In genomic region chr6:124662477-124663423, GRCm38 (mm10) we compare ENCODE assay signal across 8 mouse cellular contexts. TPM values are rescaled to one million over a fixed set of nuclear protein-coding genes. Genes with fewer than 3 reads are reported as not detected.
A peak's percentile ranks its signal among the peaks of the same experiment; 100 is the strongest.
DNase-seq lines count a peak whose midpoint lies in the region; ATAC-seq lines count a peak whose summit lies in the region.

Gene Lpcat3 (plus strand): TSS chr6:124663027.

- peaks cover 8% of the 10 kb centered on the region; the same call in 1 of the 2 replicates for H3K4me1 ChIP-seq in intestine, embryonic 14.5 days (replicated peaks; ENCODE audit: control insufficient read depth, insufficient read depth, low read length)

- under 1% methylated on average over 69 of the region's 87 CpGs for WGBS in intestine, embryonic 14.5 days

- no peaks in the 10 kb centered on the region for H3K9me3 ChIP-seq in intestine, embryonic 14.5 days (ENCODE audit: control insufficient read depth, low read length)

- peak within 1 kb of the TSS; percentile 60 for H3K9ac ChIP-seq in intestine, embryonic 14.5 days (ENCODE audit: low read length)

- no peaks in the 10 kb centered on the region for H3K36me3 ChIP-seq in intestine, embryonic 14.5 days (ENCODE audit: control insufficient read depth, insufficient read depth, low read length)

- peak; percentile 98 for ATAC-seq in intestine, embryonic 14.5 days (replicated peaks; ENCODE audit: low FRiP score, low TSS enrichment, low read depth)

- no peaks in the 10 kb centered on the region for H3K27me3 ChIP-seq in intestine, embryonic 14.5 days (replicated peaks; ENCODE audit: control insufficient read depth, insufficient read depth, low read length)

- peak; percentile 97 to 98 for DNase-seq in adrenal gland, adult 18-20 months (ENCODE audit: low spot score in 2 of 2)
- DNase-seq in embryo, embryonic 11 days, result peak; percentile 99
- peak; percentile 98 for DNase-seq in gastrocnemius, postnatal 25 days
- peak; percentile 98 for DNase-seq in intestine, embryonic 14.5 days (ENCODE audit: low spot score)
- DNase-seq in left cerebral cortex, postnatal 14 days (ENCODE audit: low spot score in 2 of 2), result peak; percentile 98
- DNase-seq in mesoderm, embryonic 11.5 days (ENCODE audit: low read depth, low spot score), result peak; percentile 96
- DNase-seq in right cerebral cortex, postnatal 36 days (ENCODE audit: low spot score in 2 of 2), result peak; percentile 95 to 96
- peak; percentile 100 for DNase-seq in yolk sac, embryonic 10.5 days (ENCODE audit: low spot score)

- peak within 1 kb of the TSS; percentile 56 for H3K4me2 ChIP-seq in intestine, embryonic 14.5 days (ENCODE audit: low read length)

- H3K4me3 ChIP-seq in intestine, embryonic 14.5 days (ENCODE audit: low read depth, low read length), result peak within 1 kb of the TSS; percentile 65

- intact Hi-C loops in left cerebral cortex, postnatal 14 days (cut with DNase I), result loop anchor here (2.0 kb wide), 1 partner anchor 40 kb away; no protein-coding TSS in a partner anchor

- H3K27ac ChIP-seq in intestine, embryonic 14.5 days (ENCODE audit: low read depth), result peak within 1 kb of the TSS; percentile 38; the same call in 1 of the 2 replicates

RNA-seq across cellular contexts. Expression of gene Lpcat3, which starts in this region (rescaled TPM):
- 100 to 1,000 TPM in 1 of 2 experiments, 10 to 100 TPM in 1; 92.9 to 108 TPM for total RNA-seq in adrenal gland, adult 18-20 months (2021)
- total RNA-seq in gastrocnemius, postnatal 25 days (2021), result 10 to 100 TPM; 14.8 to 18.0 TPM
- 75.5 and 79.8 TPM in 2 replicates for polyA plus RNA-seq in intestine, embryonic 14.5 days (2014; fragmentation: Nextera tagmentation; extraction: Ambion mirVana)
- 10 to 100 TPM; 33.8 to 37.1 TPM for total RNA-seq in left cerebral cortex, postnatal 14 days (2021)

Comparison
In these comparisons a context has a peak if more than half of its experiments do, and no peak if none do; other contexts are left out.
1. Peak in every context shown above with its lines: DNase-seq, ATAC-seq, H3K4me3 ChIP-seq and H3K27ac ChIP-seq.